Mouse (Mus musculus) gastrocnemius, postnatal 36 days (tissue): ENCODE data around the gene Slc35c2. TPM values are rescaled to one million over a fixed set of nuclear protein-coding genes. Genes with fewer than 3 reads are reported as not detected.

Experiments used
- DNase-seq, 2 experiments: peaks; one replicate each; pipeline ENCODE4 v3.0.0; 2022
- intact Hi-C: fragments of 180-260 bp; cut with DNase I; formaldehyde crosslinking; loops from one replicate; pipeline ENCODE4 v1.15.1; 2025
- total RNA-seq, 2 experiments: library from RNA; stranded (reverse); gene quantifications; 2 replicates each; pipeline ENCODE4 v1.2.3; 2021

The Slc35c2 gene
- total RNA-seq, 2 experiments from 2014 or later, result 19.5 to 20.8 TPM

GRCm38 (mm10) chr2:165316204-165316603 is 28.5 kb upstream of the Slc35c2 start:
- DNase-seq, result no peak
- intact Hi-C loops, result no loop called here

GRCm38 (mm10) chr2:165314197-165314596 is 26.5 kb upstream of the Slc35c2 start:
- no peak for DNase-seq
- intact Hi-C loops, result no loop called here

GRCm38 (mm10) chr2:165312381-165312780 is 24.7 kb upstream of the Slc35c2 start:
- no peak for DNase-seq
- intact Hi-C loops, result no loop called here

GRCm38 (mm10) chr2:165311577-165311976 is 23.9 kb upstream of the Slc35c2 start:
- no peak for DNase-seq
- intact Hi-C loops, result no loop called here

GRCm38 (mm10) chr2:165310818-165311425 is 23.3 kb upstream of the Slc35c2 start:
- no peak for DNase-seq
- intact Hi-C loops, result no loop called here

GRCm38 (mm10) chr2:165307801-165308200 is 20.1 kb upstream of the Slc35c2 start:
- intact Hi-C loops, result no loop called here
- DNase-seq, result no peak

- no peak for DNase-seq
- intact Hi-C loops, result no loop called here
These were observed 17.8 kb upstream of the Slc35c2 start for GRCm38 (mm10) chr2:165305438-165305837.

GRCm38 (mm10) chr2:165304819-165305218 is 17.1 kb upstream of the Slc35c2 start:
- intact Hi-C loops, result no loop called here
- no peak for DNase-seq

GRCm38 (mm10) chr2:165303354-165304012 is 15.8 kb upstream of the Slc35c2 start:
- intact Hi-C loops, result no loop called here
- no peak for DNase-seq

GRCm38 (mm10) chr2:165301409-165301808 is 13.7 kb upstream of the Slc35c2 start:
- no peak for DNase-seq
- intact Hi-C loops, result no loop called here

- intact Hi-C loops, result no loop called here
These were observed 13.2 kb upstream of the Slc35c2 start for GRCm38 (mm10) chr2:165300885-165301284.

GRCm38 (mm10) chr2:165300424-165300823 is 12.8 kb upstream of the Slc35c2 start:
- intact Hi-C loops, result no loop called here
- DNase-seq, result no peak

More at GRCm38 (mm10) chr2:165300885-165301284, 13.2 kb upstream of the Slc35c2 start:
- DNase-seq, result no peak

- intact Hi-C loops, result no loop called here
- no peak for DNase-seq
These were observed 9.8 kb upstream of the Slc35c2 start for GRCm38 (mm10) chr2:165297429-165297828.

GRCm38 (mm10) chr2:165296571-165296970 is 8.9 kb upstream of the Slc35c2 start:
- intact Hi-C loops, result no loop called here
- no peak for DNase-seq

- intact Hi-C loops, result no loop called here
- peak; percentile 60 to 63 for DNase-seq
These were observed 804 bp upstream of the Slc35c2 start for GRCm38 (mm10) chr2:165288315-165289031.

- DNase-seq, result no peak
- intact Hi-C loops, result no loop called here
These were observed 1.1 kb downstream of the Slc35c2 start for GRCm38 (mm10) chr2:165286361-165287201.

- intact Hi-C loops, result no loop called here
These were observed 2.0 kb downstream of the Slc35c2 start for GRCm38 (mm10) chr2:165285621-165286020.

GRCm38 (mm10) chr2:165285034-165285433 is 2.6 kb downstream of the Slc35c2 start:
- no peak for DNase-seq
- intact Hi-C loops, result no loop called here

More at GRCm38 (mm10) chr2:165285621-165286020, 2.0 kb downstream of the Slc35c2 start:
- DNase-seq, result no peak

- DNase-seq, result no peak
- intact Hi-C loops, result no loop called here
These were observed 3.3 kb downstream of the Slc35c2 start for GRCm38 (mm10) chr2:165284377-165284776.

- intact Hi-C loops, result no loop called here
- no peak for DNase-seq
These were observed 4.0 kb downstream of the Slc35c2 start for GRCm38 (mm10) chr2:165283644-165284043.
